Mouse (Mus musculus): ENCODE results near the gene Amer1. TPM values are rescaled to one million over a fixed set of nuclear protein-coding genes. Genes with fewer than 3 reads are reported as not detected.
A peak's percentile ranks its signal among the peaks of the same experiment; 100 is the strongest.

The Amer1 gene
- 1 to 10 TPM; 4.1 to 5.4 TPM for polyA plus RNA-seq (2017; shearing (Covaris generic))

DNA sequence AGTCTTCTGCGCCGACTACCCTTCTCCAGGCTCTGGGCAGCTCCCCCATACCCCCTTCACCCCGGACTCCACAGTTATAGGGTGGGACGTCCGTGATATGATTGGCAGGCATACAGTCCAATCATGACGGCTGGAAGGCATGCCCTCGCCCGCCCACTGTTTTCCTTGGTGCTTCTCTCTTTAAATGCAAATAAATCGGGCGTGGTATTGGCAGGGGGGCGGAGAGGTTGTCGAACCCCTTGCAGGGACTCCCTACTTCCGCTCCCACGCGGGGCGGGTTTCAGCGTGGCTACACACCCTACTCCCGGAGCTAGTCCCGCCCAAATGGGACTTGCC is at the start of gene Amer1:
Gene Amer1, minus strand, starts transcription at position 97 of the 336 bp plus-strand sequence.
- peak; percentile 94 for ATAC-seq

DNA sequence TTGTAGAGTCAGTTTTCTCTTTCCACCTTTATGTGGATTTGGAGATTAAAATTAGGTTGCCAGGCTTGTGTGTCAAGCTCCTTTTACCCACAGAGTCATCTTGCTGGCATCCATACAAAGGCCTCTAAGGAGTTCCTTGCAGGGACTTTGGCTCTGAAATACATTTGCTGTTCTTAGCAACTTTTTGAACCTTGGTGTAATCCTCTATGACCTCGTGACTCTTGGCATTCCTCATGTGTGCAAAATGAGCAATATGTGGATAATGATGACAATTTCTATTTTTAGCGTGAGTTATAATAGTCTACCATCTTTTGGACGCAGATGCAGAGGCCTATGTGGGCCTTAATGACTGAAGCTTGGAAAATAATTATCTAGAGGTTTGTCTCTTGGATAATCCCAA is 12.5 kb upstream of the Amer1 start:
- ATAC-seq, result no peak

DNA sequence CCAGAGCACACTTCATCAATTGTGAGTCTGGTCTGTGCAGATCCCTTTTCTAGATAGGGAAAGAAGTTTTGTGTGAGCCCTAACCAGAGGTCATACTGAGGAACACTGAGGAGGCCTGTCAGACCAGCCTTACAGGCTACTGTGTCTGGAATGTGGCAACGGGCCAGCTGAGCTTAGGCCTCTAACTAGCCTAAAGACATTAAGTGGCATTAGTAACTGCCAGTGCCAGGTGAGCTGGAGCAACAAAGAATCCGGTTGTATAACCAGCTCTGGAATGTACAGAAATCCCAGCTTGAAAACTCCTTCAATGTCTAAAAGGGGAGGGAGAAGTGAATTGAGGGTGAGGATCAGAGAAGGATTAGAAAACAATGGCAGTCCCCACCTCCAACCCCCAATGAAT is 1.2 kb upstream of the Amer1 start:
- ATAC-seq, result no peak

DNA sequence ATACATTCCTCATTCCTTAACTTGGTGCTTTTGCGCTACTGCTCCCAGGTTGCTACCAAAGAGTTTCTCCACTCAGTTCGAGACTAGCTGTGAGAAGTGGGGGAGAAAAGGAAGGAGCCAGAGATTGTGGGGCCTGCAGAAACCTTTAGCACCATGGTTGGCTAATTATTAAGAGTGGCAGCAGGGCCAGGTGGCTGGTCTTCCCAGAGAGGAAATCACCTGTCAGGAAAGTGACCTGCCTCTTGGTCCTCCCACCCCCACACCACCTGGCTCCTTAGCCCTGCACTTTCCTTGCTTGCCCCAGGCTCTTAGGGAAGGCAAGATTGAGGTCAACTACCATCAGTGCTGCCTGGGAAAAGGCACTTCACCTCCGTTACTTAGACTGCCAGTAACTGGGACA is 469 bp upstream of the Amer1 start:
- ATAC-seq, result peak; percentile 1

DNA sequence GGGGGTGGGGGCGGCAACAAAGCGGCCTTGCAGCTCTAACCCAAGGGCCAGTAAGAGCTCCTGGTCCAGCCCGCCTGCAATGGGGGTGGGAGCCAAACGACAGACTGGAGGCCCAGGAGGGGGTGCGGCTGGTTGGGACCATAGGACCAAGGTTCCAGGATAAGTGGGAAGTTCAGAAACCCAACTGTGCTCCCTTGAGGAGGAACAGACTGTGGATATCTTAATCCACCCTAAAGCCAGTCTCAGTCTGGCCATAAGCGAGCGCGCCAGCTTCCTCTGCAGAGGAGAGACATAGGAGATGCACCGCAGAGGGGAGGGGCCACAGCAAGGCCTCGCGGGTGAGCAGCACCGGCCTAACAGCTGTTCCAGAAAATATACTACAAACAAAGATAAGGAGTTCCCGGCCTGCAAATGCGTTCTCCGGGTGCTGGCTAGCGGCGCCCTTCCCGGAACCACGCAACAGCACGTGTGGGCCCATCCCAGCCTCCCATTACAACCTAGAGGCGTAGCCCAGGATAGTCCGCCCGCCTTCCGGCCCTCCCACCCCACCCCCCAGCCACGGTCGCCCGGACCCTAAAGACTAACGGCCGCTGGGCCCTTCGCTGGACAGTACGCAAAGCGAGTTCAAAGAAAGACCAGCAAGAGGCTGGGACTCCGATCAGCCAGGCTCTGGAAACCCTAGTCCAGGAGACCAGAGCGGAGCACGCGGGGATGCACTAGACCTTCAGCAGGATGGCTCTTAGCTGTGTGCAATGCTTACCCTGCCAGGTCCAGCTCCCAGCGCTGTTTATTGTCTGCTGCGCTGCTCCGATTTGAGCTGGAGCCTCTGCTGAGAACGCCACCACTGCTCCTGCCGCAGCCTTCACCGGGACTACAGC is 535 bp downstream of the Amer1 start:
- ATAC-seq, result peak; percentile 54

DNA sequence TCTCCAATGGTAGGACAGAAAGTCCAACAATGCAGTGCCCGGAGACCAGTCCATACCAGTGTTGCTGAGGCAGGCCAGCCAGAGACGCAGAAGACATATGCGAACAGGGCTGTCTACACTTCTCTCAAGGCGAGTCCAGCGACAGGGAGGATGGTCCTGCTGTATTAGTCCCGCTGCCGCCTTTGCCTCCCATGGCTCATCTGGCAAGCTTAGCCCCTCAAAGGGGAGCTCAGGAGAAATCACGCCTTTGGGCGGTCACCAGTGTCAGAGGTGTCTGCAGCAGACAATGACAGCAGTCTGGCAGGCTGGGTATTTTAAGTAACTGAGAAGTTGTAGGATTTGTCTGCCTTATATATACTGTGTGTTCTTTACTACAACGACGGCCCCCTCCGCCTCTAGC is 1.3 kb downstream of the Amer1 start:
- no peak for ATAC-seq

DNA sequence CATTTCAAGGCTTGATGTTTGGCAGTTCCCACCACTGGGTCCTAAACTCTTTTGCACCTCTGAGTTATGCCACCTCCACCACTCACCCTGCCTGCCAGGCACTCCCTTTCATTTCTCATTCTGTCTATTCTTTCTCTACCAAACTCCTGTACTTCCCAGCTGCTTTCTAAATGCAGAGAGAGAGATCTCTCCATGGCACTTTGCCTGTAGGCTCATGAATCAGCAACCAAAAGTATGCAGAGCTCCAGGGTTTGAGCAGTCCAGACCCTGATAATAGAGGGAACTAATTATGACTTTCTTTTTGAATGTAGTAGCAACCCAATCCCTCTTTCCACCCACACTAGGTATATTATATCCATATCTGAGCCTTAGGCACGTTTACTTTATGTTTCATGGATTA is 2.4 kb downstream of the Amer1 start:
- no peak for ATAC-seq

DNA sequence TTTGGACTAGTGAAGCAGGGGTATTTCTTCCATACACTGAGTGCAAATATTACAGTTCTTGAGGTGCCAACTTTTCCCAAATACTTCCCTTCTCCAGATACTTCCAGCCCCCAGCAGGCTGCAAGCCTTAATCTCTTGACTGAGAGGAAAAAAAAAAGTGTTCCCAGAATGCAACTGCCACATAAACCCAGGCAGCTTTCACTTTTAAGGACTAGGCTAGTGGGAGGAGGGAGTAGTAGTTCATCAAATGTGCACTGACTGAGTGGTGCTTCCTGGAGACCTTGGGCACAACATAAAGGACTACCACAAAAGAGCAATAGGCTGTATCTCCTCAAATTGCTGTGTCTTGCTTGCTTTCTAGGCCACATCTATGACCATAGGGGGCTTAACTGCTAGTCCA is 3.4 kb downstream of the Amer1 start:
- no peak for ATAC-seq

DNA sequence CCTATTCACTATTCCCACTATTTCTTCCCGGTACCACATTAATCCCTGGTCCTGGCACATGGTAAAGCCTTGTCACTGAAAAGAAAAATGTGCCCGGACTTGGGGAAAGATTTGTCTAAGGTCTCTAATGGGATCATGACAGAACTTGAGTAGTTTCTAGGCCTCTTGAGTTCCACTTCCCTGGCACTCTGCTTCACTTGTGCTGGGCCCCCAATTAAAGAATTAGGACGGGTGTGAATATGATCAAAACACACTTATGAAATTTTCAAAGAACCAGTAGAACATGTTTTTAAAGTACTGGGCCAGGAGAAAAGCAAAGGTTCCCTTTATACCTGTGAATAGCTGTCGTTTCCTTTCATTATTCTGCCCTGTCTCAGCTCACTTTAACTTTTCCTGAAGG is 6.2 kb downstream of the Amer1 start:
- ATAC-seq, result no peak

DNA sequence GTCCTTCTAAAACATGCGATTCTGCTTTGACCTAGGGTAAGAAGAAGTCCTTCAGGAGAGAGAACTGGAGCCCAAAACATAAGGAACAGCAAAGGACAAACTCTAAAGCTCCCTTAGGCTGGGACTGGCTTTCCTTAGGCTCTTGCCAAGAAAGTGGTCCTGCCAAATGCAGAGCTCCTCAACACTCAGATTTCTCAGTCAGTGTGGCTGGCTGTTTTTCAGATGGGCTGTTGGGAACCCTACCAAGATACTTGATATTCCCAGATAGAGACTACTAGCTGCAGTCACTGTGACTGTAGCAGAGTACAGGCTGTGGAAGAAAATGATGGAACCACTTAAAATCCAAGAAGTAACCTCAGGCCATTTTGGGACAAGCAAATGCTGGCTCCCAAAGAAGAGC is 7.4 kb downstream of the Amer1 start:
- no peak for ATAC-seq

DNA sequence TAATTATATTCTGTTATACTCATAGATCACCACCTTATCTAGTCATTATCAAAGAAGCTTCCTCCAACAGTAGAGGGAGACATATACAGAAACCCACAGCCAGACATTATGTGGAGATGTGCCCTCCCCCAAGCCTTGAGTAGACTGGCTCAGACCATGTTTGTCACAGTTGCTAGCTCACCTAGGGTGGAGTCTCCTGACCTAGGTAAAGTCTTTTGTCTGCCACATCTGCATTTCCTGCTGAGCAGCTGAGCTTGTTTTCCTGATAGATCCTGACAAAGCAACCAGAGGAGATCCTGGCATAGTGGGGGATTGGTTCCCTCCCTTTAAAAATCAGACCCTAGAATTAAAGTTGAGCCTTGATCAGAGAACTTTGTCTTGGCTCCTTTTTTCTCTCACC is 71.6 kb downstream of the Amer1 start:
- no peak for ATAC-seq

Other genes with a start within 250 kb of the Amer1 start
- under 1 TPM; 0.17 to 0.74 TPM for gene Arhgef9, start 248.0 kb downstream of the Amer1 start, polyA plus RNA-seq (2017; shearing (Covaris generic))
- gene Asb12, start 113.1 kb upstream of the Amer1 start, polyA plus RNA-seq (2017; shearing (Covaris generic)), result not detected
- not detected for gene Pfn5, start 113.2 kb upstream of the Amer1 start, polyA plus RNA-seq (2017; shearing (Covaris generic))
- 1 to 10 TPM; 3.1 to 4.0 TPM for gene Zc4h2, start 213.6 kb upstream of the Amer1 start, polyA plus RNA-seq (2017; shearing (Covaris generic))